Mouse (Mus musculus): ENCODE measurements around the gene Nucb2.

Nucb2 gene

GRCm38 (mm10) chr7:116524577-116524976 is 20.4 kb downstream of the Nucb2 start:
- no peak for DNase-seq

DNA sequence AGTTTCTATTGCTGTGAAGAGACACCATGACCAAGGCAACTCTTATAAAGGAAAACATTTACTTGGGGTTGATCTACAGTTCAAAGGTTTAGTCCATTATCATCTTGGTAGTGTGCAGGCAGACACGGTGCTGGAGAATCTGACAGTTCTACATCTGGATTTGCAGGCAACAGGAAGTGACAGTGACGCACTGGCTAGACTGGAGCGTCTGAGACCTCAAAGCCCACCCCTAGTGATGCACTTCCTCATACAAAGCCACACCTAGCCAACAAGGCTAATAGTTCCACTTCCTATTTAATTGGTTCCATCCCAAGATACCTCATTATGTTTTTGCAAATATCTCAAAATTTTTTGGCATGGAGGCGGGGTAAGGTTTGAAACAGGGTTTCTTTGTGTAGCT is 25.6 kb downstream of the Nucb2 start:
- no peak for DNase-seq

GRCm38 (mm10) chr7:116530470-116530869 is 26.3 kb downstream of the Nucb2 start:
- no peak for DNase-seq

DNA sequence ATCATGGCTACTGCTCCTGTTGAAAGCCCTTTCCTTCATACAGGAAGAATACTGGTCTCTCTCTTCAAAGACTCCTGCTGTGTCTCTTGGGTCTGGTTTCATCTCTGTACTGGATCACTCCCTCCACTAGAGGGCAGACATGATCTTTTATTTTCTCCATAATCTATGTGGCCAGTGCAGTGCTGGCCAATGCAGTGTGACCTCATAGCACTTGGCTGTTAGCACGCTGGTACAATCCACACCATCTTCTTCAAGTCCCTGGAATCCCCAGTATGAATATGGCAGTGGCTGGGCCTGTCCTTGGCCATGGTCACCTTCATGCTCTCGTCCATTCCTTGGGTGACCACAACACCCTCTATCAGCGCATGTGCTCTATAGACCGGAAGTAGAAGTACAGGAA is 27.1 kb downstream of the Nucb2 start:
- no peak for DNase-seq

DNA sequence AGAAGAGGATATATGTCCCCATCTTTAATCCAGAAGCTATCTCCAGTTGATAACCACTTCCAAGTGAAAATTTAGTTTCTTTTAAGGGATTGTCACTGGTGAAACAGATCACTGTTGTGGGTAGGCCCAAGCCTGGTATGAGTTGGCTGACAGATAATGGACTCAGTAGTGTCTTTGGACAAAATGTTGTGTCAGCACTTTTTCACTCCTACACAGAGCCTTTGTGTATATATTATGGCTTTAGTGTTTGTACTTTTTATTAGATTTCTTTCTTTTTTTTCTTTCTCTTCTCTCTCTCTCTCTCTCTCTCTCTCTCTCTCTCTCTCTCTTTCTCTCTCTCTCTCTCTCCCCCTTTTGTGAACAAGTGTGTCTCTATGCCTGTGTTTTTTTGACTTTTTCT is 52.7 kb downstream of the Nucb2 start:
- no peak for DNase-seq

DNA sequence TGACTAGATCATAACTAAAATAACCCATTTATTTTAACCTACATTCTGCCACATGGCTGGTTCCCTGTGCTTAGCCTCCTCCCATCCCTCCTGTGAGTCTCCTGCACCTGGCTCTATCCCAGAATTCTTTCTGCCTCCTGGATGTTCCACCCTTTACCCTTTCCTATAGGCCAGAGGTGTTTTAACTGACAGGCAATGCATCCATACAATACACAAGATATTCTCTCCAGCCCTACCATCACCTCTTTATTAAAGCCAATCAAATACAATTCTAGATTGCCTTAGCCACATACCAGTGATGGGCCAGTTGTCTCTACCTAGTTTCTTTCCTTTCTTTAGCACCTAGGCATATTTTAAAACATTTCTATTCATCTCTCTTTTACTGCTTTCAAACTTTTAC is 70.4 kb downstream of the Nucb2 start:
- DNase-seq: no peak
